Mouse (Mus musculus): ENCODE measurements around the gene Susd2.

GRCm38 (mm10) chr10:75589651-75590050, 54.2 kb downstream of the Susd2 start:
- TF ChIP-seq CTCF (IDR thresholded peaks at IDR 0.05; ENCODE audit: borderline replicate concordance, control insufficient read depth, extremely low read depth, insufficient read depth, low read length, poor library complexity) (no peak), POLR2A (IDR thresholded peaks at IDR 0.05; ENCODE audit: control insufficient read depth, extremely low read depth, insufficient read depth, low read length, poor library complexity) (no peak)
